Mouse (Mus musculus): Measurements from ENCODE around the gene Phf6.
"Not testable (repeated sequence)": the region's sequence is repeated elsewhere in the genome, so short reads cannot be mapped to it uniquely, and the experiment has no call there.

Phf6 gene

DNA sequence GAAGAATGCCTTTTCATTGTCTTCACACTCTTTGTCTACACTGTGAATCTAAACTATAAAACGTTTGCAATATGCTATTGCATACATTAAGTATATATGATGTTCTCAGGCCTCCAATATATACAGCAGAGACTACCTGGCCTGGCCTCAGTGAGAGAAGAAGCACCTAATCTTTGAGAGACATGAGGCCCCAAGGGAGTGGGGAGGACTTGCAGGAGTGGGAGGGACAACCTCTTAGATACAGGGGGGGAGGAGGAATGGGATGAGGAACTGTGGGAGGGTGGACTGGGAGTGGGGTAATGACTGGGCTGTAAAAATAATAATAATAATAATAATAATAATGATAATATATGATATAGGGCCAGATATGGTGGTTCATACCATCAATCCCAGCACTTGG, 66.5 kb downstream of the Phf6 start:
- no peak for ATAC-seq (ENCODE audit: low TSS enrichment)

DNA sequence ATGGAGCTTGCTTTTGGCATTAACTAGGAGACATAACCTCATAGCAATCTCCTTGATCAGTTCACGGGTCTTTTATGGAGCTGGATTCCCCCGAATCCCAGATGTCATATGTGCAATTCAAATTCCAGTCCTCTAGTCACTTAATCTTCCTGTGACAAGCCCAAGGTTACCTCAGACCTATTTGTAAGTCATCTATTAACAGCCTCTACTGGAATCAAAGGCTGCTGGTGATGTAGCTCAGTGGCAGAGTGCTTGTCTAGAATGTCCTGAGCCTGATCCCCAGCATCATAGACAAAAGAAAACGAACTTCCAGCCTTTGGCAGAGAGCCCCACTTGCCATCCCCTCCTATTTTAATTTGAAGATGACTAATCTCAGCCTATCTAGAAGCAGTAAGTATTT, 69.3 kb downstream of the Phf6 start:
- ATAC-seq (ENCODE audit: low TSS enrichment): no peak

DNA sequence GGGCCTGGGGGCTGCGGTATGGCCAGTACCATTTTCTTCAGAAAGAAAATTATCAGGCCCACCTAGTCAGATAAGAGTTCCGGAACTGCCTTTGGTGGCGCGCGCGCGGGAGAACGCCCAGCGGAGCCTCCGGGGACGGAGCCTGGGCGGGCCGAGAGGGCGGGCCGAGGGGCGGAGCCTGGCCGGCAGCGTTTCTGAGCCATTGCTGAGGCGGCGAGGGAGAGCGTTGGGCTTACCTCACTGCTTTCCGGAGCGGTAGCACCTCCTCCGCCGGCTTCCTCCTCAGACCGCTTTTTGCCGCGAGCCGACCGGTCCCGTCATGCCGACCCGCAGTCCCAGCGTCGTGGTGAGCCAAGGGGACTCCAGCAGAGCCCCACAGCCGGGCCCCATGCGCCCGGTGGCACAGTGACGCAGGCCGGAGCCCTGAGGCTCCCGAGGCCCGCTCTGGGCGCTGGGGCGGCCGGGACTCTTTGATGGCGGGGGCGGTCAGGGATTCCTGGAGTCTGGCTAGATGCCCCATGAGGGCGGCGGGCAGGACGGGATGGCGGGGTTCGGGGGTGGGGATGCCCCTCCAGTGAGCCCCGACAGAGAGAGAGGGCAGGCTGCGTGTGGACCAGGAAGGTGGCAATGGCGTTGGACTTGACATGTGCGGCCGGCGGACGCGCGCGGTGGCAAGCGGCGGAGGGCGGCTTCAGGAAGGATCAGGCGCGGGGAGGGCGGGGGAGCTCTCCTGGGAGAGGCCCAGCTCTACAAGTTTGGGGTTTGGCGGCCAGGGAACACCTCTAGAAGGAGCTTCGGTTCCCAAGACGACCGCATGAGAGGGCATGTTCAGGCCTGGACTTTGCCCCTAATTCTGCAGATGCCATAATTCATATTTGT, 76.1 kb downstream of the Phf6 start, which contains the start of gene Hprt:
TSS of gene Hprt (plus strand) at position 233 of the 879 bp plus-strand sequence.
- ATAC-seq (ENCODE audit: low TSS enrichment): peak; percentile 99

DNA sequence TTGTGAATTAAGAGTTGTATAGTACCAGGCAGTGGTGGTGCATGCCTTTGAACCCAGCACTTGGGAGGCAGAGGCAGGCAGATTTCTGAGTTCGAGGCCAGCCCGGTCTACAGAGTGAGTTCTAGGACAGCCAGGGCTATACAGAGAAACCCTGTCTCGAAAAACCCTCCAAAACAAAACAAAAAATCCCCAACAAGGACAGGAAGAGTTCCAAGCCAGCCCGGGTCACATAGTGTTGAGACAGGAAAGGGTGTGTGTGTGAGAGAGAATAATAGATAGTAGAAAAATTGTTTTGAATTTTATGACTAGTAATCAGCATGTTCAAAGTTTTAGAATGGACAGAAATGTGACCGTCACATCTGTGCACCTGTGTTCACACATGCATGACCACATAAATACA, 82.7 kb downstream of the Phf6 start:
- ATAC-seq (ENCODE audit: low TSS enrichment): not testable (repeated sequence)

DNA sequence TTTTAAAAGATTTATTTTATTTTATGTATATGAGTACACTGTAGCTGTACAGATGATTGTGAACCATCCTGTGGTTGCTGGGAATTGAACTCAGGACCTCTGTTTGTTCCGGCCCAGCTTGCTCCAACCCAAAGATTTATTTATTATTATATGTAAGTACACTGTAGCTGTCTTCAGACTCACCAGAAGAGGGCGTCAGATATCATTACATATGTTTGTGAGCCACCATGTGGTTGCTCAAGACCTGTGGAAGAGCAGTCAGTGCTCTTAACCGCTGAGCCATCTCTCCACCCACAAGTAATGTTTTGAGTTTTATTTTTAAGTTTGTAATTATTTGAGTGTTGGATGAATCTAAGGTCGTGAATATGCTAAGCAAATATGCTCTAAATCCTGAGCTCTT, 92.8 kb downstream of the Phf6 start:
- ATAC-seq (ENCODE audit: low TSS enrichment): not testable (repeated sequence)

DNA sequence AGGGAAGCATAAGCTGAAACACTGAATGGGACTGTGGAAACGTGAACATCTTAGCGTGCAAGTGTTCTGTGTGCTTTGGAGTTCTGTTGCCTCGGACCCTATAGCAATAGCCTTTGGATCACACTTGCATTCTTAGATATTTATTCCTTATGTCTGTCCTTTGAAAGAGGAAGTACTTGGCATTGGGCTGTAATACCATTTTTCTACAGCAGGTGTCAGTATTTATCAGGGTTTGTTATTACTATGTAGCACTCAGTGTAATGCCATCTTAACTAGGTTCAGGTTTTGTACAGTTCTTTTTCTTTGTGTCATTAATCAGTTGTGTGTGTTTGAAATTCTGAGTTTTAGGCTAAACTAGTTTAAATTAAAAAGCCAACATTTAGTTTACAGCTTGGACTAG, 94.0 kb downstream of the Phf6 start:
- peak; percentile 57; the same call in 1 of the 2 replicates for ATAC-seq (ENCODE audit: low TSS enrichment)

Measured in frontal cortex, adult (tissue).